Mouse (Mus musculus) ES-Bruce4 (cell line): ENCODE results near the gene Spryd7.

Experiments
- CTCF ChIP-seq: IDR thresholded peaks from one replicate; pipeline ENCODE4 v1.8.1; 2011; ENCODE audit warnings: low read depth, low read length
- EP300 ChIP-seq: IDR thresholded peaks from 2 replicates; pipeline ENCODE4 v1.6.1; 2011; ENCODE audit warnings: low read depth, low read length; ENCODE audit not compliant: insufficient read depth

DNA sequence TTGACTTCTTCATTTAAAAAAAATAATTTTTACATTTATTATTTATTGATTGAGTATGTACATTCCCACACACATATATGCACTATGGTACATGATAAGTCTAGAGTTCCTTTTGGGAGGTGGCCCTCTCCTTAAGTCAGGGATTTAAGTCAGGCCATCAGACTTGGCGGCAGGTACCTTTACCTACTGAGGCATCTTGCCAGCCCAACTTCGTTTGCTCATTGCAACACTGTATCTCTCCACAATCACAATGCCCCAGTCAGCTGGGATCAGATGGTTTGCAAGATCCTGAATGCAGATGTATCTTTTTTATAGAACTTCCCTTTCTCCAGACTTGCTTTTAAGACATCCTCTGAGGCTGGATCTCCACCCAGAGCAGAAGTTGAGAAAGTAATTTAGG, 32.9 kb downstream of the Spryd7 start:
- TF ChIP-seq CTCF (no peak), EP300 (no peak)
